Mouse (Mus musculus): ENCODE measurements around the gene Hspg2. TPM values are rescaled to one million over a fixed set of nuclear protein-coding genes. Genes with fewer than 3 reads are reported as not detected.

The Hspg2 gene
- total RNA-seq, 1 experiment = 226 TPM

- DNase-seq (ENCODE audit: low read depth, low spot score) = no peak
- no peak overlapping the region for H3K9ac ChIP-seq (ENCODE audit: insufficient read depth, low read depth, low read length, poor library complexity, severe bottlenecking)
- no peak for TF ChIP-seq ZC3H11A (IDR thresholded peaks at IDR 0.05; ENCODE audit: borderline replicate concordance, low read depth, low read length)
- no peak for TF ChIP-seq ZNF384 (IDR thresholded peaks at IDR 0.05; ENCODE audit: low read depth, low read length)
- no peak for TF ChIP-seq CHD2 (IDR thresholded peaks at IDR 0.05; ENCODE audit: low read depth, low read length)
These were observed 17.8 kb downstream of the Hspg2 start for GRCm38 (mm10) chr4:137486081-137487014.

GRCm38 (mm10) chr4:137487286-137488000, 18.9 kb downstream of the Hspg2 start:
- H3K4me1 ChIP-seq (ENCODE audit: control insufficient read depth in 2 of 2, insufficient read depth in 2 of 2, low read length in 2 of 2, poor library complexity in 1 of 2) = peaks cover 9 to 42% of the 10 kb centered on the region in 2 experiments; a peak in 3 of 4 replicates
- H3K27ac ChIP-seq (ENCODE audit: insufficient read depth, low read depth, low read length, poor library complexity, severe bottlenecking) = no peak overlapping the region
- in situ Hi-C loops (cut with MboI; ENCODE audit: low sequenced_read_pairs in 2 of 2, unreplicated experiment in 2 of 2) = no loop called here
- no peak overlapping the region for H3K4me3 ChIP-seq (ENCODE audit: insufficient read depth in 1 of 2, low read depth in 1 of 2, low read length in 2 of 2, poor library complexity in 1 of 2, severe bottlenecking in 1 of 2)
- DNase-seq (ENCODE audit: low read depth, low spot score) = no peak
- peaks cover 3% of the 10 kb centered on the region; the same call in 1 of the 2 replicates for H3K36me3 ChIP-seq (ENCODE audit: control insufficient read depth, insufficient read depth, low read length, poor library complexity, severe bottlenecking)
- TF ChIP-seq HCFC1 (IDR thresholded peaks at IDR 0.05; ENCODE audit: borderline replicate concordance, insufficient read depth, low read length) (no peak), CHD2 (IDR thresholded peaks at IDR 0.05; ENCODE audit: low read depth, low read length) (no peak), MAFK (IDR thresholded peaks at IDR 0.05; ENCODE audit: insufficient read depth, low read depth, low read length) (no peak)
- H3K9me3 ChIP-seq (ENCODE audit: control insufficient read depth, insufficient read depth, low read depth, low read length) = no peaks in the 10 kb centered on the region
- no peak overlapping the region for H3K9ac ChIP-seq (ENCODE audit: insufficient read depth, low read depth, low read length, poor library complexity, severe bottlenecking)

More at GRCm38 (mm10) chr4:137486081-137487014, 17.8 kb downstream of the Hspg2 start:
- H3K4me3 ChIP-seq (ENCODE audit: insufficient read depth in 1 of 2, low read depth in 1 of 2, low read length in 2 of 2, poor library complexity in 1 of 2, severe bottlenecking in 1 of 2) = no peak overlapping the region
- H3K4me1 ChIP-seq (ENCODE audit: control insufficient read depth in 2 of 2, insufficient read depth in 2 of 2, low read length in 2 of 2, poor library complexity in 1 of 2) = peaks cover 11 to 53% of the 10 kb centered on the region in 2 experiments; a peak in 3 of 4 replicates
- no peaks in the 10 kb centered on the region for H3K9me3 ChIP-seq (ENCODE audit: control insufficient read depth, insufficient read depth, low read depth, low read length)
- no peak overlapping the region for H3K27ac ChIP-seq (ENCODE audit: insufficient read depth, low read depth, low read length, poor library complexity, severe bottlenecking)
- in situ Hi-C loops (cut with MboI; ENCODE audit: low sequenced_read_pairs in 2 of 2, unreplicated experiment in 2 of 2) = no loop called here
- peaks cover 3% of the 10 kb centered on the region; the same call in 1 of the 2 replicates for H3K36me3 ChIP-seq (ENCODE audit: control insufficient read depth, insufficient read depth, low read length, poor library complexity, severe bottlenecking)

GRCm38 (mm10) chr4:137488038-137488437, 19.5 kb downstream of the Hspg2 start:
- Histone ChIP-seq H3K4me3 (ENCODE audit: insufficient read depth in 1 of 2, low read depth in 1 of 2, low read length in 2 of 2, poor library complexity in 1 of 2, severe bottlenecking in 1 of 2) (no peak overlapping the region), H3K36me3 (ENCODE audit: control insufficient read depth, insufficient read depth, low read length, poor library complexity, severe bottlenecking) (peaks cover 3% of the 10 kb centered on the region; the same call in 1 of the 2 replicates), H3K9me3 (ENCODE audit: control insufficient read depth, insufficient read depth, low read depth, low read length) (no peaks in the 10 kb centered on the region), H3K4me1 (ENCODE audit: control insufficient read depth in 2 of 2, insufficient read depth in 2 of 2, low read length in 2 of 2, poor library complexity in 1 of 2) (peaks cover 9 to 41% of the 10 kb centered on the region in 2 experiments; a peak in 3 of 4 replicates), H3K27ac (ENCODE audit: insufficient read depth, low read depth, low read length, poor library complexity, severe bottlenecking) (no peak overlapping the region), H3K9ac (ENCODE audit: insufficient read depth, low read depth, low read length, poor library complexity, severe bottlenecking) (no peak overlapping the region)
- DNase-seq (ENCODE audit: low read depth, low spot score) = no peak
- in situ Hi-C loops (cut with MboI; ENCODE audit: low sequenced_read_pairs in 2 of 2, unreplicated experiment in 2 of 2) = no loop called here
- TF ChIP-seq MAFK (IDR thresholded peaks at IDR 0.05; ENCODE audit: insufficient read depth, low read depth, low read length) (no peak), ZC3H11A (IDR thresholded peaks at IDR 0.05; ENCODE audit: borderline replicate concordance, low read depth, low read length) (no peak), HCFC1 (IDR thresholded peaks at IDR 0.05; ENCODE audit: borderline replicate concordance, insufficient read depth, low read length) (no peak), CHD2 (IDR thresholded peaks at IDR 0.05; ENCODE audit: low read depth, low read length) (no peak), ZNF384 (IDR thresholded peaks at IDR 0.05; ENCODE audit: low read depth, low read length) (no peak)

GRCm38 (mm10) chr4:137488571-137489303, 20.2 kb downstream of the Hspg2 start:
- Histone ChIP-seq H3K4me1 (ENCODE audit: control insufficient read depth in 2 of 2, insufficient read depth in 2 of 2, low read length in 2 of 2, poor library complexity in 1 of 2) (peaks cover 11 to 45% of the 10 kb centered on the region in 2 experiments; a peak in 3 of 4 replicates), H3K4me3 (ENCODE audit: insufficient read depth in 1 of 2, low read depth in 1 of 2, low read length in 2 of 2, poor library complexity in 1 of 2, severe bottlenecking in 1 of 2) (no peak overlapping the region)
- no peak for DNase-seq (ENCODE audit: low read depth, low spot score)

More at GRCm38 (mm10) chr4:137488571-137489303, 20.2 kb downstream of the Hspg2 start:
- H3K27ac ChIP-seq (ENCODE audit: insufficient read depth, low read depth, low read length, poor library complexity, severe bottlenecking) = peak overlapping the region; percentile 9; the same call in 1 of the 2 replicates
- no peak overlapping the region for H3K9ac ChIP-seq (ENCODE audit: insufficient read depth, low read depth, low read length, poor library complexity, severe bottlenecking)
- H3K9me3 ChIP-seq (ENCODE audit: control insufficient read depth, insufficient read depth, low read depth, low read length) = no peaks in the 10 kb centered on the region
- TF ChIP-seq ZNF384 (IDR thresholded peaks at IDR 0.05; ENCODE audit: low read depth, low read length) (no peak), ZC3H11A (IDR thresholded peaks at IDR 0.05; ENCODE audit: borderline replicate concordance, low read depth, low read length) (no peak), HCFC1 (IDR thresholded peaks at IDR 0.05; ENCODE audit: borderline replicate concordance, insufficient read depth, low read length) (no peak), CHD2 (IDR thresholded peaks at IDR 0.05; ENCODE audit: low read depth, low read length) (no peak), MAFK (IDR thresholded peaks at IDR 0.05; ENCODE audit: insufficient read depth, low read depth, low read length) (no peak)
- in situ Hi-C loops (cut with MboI; ENCODE audit: low sequenced_read_pairs in 2 of 2, unreplicated experiment in 2 of 2) = no loop called here
- H3K36me3 ChIP-seq (ENCODE audit: control insufficient read depth, insufficient read depth, low read length, poor library complexity, severe bottlenecking) = 0 out of 2 replicates have a peak, but pooled peaks cover 2% of the 10 kb centered on the region

Measured in ES-E14 (cell line).